Mouse (Mus musculus) intestine, embryonic 15.5 days (tissue): Measurements from ENCODE around the gene Ccdc22. TPM values are rescaled to one million over a fixed set of nuclear protein-coding genes. Genes with fewer than 3 reads are reported as not detected.
A peak's percentile ranks its signal among the peaks of the same experiment; 100 is the strongest.

ENCODE experiments used
- ATAC-seq: fragments of 200-750 bp; cut with Nextera tagmentation; 2 replicates; pipeline ENCODE4 v1.8.0; 2017; ENCODE audit warnings: moderate TSS enrichment, moderate library complexity
- H3K27ac ChIP-seq: fragments of 300-500 bp; sonication (generic); 2 replicates; pipeline ENCODE4 v1.5.1; 2015; ENCODE audit warnings: mild to moderate bottlenecking, inconsistent platforms
- H3K27me3 ChIP-seq: fragments of 300-500 bp; sonication (generic); replicated peaks from 2 replicates; pipeline ENCODE4 v1.6.1; 2015; ENCODE audit warnings: inconsistent platforms
- H3K36me3 ChIP-seq: fragments of 300-500 bp; sonication (generic); 2 replicates; pipeline ENCODE4 v1.6.1; 2015; ENCODE audit warnings: inconsistent platforms
- H3K4me1 ChIP-seq: fragments of 300-500 bp; sonication (generic); replicated peaks from 2 replicates; pipeline ENCODE4 v1.6.1; 2015; ENCODE audit warnings: inconsistent platforms
- H3K4me2 ChIP-seq: fragments of 300-500 bp; sonication (generic); replicated peaks from 2 replicates; pipeline ENCODE4 v1.6.1; 2015; ENCODE audit warnings: mild to moderate bottlenecking, inconsistent platforms
- H3K4me3 ChIP-seq: fragments of 300-500 bp; sonication (generic); replicated peaks from 2 replicates; pipeline ENCODE4 v1.5.1; 2015; ENCODE audit warnings: inconsistent platforms
- H3K9ac ChIP-seq: fragments of 300-500 bp; sonication (generic); 2 replicates; pipeline ENCODE4 v1.6.1; 2015; ENCODE audit warnings: inconsistent platforms
- H3K9me3 ChIP-seq: fragments of 300-500 bp; sonication (generic); 2 replicates; pipeline ENCODE4 v1.6.1; 2016; ENCODE audit warnings: inconsistent platforms
- WGBS: fragments of 180-500 bp; shearing (Covaris S2); methylation state at CpG from one replicate; pipeline ENCODE4 v1.1.7; 2015; 5-methylcytosine and 5-hydroxymethylcytosine counted together
- polyA plus RNA-seq: library from polyadenylated mRNA; unstranded; fragments of >200 nt; fragmentation: Nextera tagmentation; extraction: Ambion mirVana; gene quantifications from 2 replicates; pipeline ENCODE4 v1.2.1, GENCODE M21; 2015

Gene Ccdc22
- 31.2 and 31.4 TPM in 2 replicates for polyA plus RNA-seq

DNA sequence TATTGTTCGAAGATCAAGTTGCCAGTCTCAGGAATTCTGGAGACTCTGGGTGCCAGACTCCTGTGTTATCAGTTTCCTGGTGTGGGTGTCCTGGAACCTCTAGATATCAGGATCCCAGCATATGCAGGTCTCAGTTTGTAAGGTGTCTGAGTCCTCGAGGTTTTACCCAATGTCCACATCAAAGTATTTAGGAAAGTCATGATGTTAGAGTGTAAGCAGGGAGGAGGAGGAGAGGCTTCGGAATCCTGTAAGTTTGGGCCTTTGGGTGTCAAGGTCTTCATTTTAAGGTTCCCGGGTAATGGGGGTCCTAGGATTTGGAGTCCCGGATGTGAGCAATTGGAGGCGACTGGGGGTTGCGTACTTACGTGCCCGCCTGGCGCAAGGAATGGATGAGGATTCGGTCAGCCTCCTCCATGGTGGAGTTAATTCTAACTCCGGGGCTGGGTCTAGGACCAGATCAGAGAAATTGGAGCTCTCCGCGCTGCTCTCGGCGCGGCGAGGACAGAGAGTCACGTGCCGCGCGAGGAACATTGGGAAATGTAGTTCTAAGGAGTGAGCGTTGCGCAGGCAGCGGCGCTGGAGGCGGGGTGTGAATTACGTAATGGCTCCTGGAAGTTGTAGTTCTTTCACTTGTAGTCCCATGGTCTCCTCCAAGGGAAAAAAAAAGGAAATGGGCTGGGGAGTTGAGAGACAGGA is at the start of gene Ccdc22:
Gene Ccdc22 (minus strand): TSS at position 639 of the 696 bp plus-strand sequence.
- Histone ChIP-seq H3K9ac (peak within 1 kb of the TSS; percentile 51), H3K36me3 (no peaks in the 10 kb centered on the region), H3K4me3 (peak within 1 kb of the TSS; percentile 45), H3K9me3 (no peaks in the 10 kb centered on the region), H3K4me1 (no peaks in the 10 kb centered on the region), H3K27ac (no peak within 1 kb of the TSS), H3K27me3 (no peaks in the 10 kb centered on the region), H3K4me2 (peak within 1 kb of the TSS; percentile 53)
- 21% methylated on average over 28 of the region's 28 CpGs for WGBS
- ATAC-seq = peak; percentile 97

DNA sequence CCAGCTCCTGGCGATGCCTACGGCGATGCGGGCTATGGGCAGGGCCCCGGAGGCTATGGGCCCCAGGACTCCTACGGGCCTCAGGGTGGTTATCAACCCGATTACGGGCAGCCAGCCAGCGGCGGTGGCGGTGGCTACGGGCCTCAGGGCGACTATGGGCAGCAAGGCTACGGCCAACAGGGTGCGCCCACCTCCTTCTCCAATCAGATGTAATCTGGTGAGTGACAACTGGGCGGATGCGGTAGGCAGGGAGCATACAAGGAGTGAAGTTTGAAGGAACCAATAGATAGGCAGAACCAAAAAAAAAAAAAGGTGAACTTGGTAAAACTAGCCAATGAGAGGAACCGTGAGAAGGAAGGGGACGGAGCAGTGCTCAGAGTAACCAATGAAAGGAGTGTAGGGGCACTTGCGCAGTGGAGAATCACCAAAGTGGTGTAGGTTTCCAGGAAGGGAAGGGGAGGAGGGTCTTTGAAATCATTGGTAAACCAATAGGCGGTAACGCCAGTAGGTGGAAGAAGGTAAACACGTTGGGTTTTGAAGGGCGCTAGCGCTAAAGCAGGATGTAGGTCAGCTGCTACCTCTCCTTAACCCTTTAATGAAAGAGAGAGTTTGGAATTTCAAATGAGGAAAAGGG is 43.5 kb upstream of the Ccdc22 start:
- H3K4me3 ChIP-seq = peak overlapping the region; percentile 49
- ATAC-seq = peak; percentile 98

DNA sequence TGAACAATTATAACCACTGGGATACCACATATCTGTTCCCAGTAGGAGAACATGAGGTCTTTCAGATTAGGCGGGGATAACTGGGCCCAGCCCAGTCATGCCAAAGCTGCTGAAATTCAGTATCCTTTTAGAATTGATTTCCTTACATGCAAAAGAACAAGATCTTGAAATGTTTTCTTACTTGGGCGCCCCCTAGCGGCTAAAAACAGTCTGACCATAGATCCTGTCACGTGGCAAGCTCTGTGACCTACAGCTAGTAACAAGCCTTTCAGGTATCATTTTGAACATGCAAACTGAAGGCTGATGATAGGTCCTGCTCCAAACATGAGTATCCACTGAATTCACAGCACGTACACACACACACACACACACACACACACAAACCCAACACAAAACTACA is 40.0 kb upstream of the Ccdc22 start:
- ATAC-seq = no peak
- H3K9me3 ChIP-seq = no peaks in the 10 kb centered on the region
- no peak overlapping the region for H3K9ac ChIP-seq
- 12% methylated on average over 5 of the region's 5 CpGs for WGBS
- H3K36me3 ChIP-seq = no peaks in the 10 kb centered on the region
- no peaks in the 10 kb centered on the region for H3K4me1 ChIP-seq
- no peak overlapping the region for H3K27ac ChIP-seq
- H3K4me2 ChIP-seq = no peak overlapping the region
- 0 out of 2 replicates have a peak, but pooled peaks cover 2% of the 10 kb centered on the region for H3K27me3 ChIP-seq
- no peak overlapping the region for H3K4me3 ChIP-seq

More for the DNA sequence above, 43.5 kb upstream of the Ccdc22 start:
- H3K4me1 ChIP-seq = no peaks in the 10 kb centered on the region
- H3K4me2 ChIP-seq = peak overlapping the region; percentile 70
- no peaks in the 10 kb centered on the region for H3K36me3 ChIP-seq
- H3K9ac ChIP-seq = peak overlapping the region; percentile 61
- WGBS = 25% methylated on average over 25 of the region's 25 CpGs
- H3K27me3 ChIP-seq = no peaks in the 10 kb centered on the region
- H3K27ac ChIP-seq = peak overlapping the region; percentile 77; the same call in 1 of the 2 replicates
- H3K9me3 ChIP-seq = no peaks in the 10 kb centered on the region

DNA sequence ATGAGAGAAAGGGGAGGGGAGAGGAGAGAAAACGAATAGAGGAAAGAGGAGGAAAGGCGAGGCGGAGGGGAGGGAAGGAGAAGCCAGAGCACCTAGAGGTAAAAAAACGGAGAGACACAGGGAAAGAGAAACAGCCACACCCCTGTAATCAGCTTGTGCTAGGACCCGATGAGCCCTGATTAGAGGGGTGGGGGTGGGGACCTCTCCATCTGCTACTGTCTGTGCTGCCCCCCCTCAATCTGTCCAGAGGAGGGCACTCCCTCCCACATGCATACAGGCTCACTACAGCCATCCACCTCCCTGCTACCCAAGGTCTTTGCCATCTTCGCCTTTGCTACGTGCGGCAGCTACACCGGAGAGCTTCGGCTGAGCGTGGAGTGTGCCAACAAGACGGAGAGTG is 35.5 kb upstream of the Ccdc22 start:
- Histone ChIP-seq H3K27me3 (0 out of 2 replicates have a peak, but pooled peaks cover 2% of the 10 kb centered on the region), H3K9me3 (no peaks in the 10 kb centered on the region), H3K4me2 (no peak overlapping the region), H3K4me3 (no peak overlapping the region), H3K9ac (no peak overlapping the region), H3K27ac (no peak overlapping the region), H3K4me1 (no peaks in the 10 kb centered on the region), H3K36me3 (no peaks in the 10 kb centered on the region)
- 37% methylated on average over 12 of the region's 12 CpGs for WGBS
- ATAC-seq = no peak

DNA sequence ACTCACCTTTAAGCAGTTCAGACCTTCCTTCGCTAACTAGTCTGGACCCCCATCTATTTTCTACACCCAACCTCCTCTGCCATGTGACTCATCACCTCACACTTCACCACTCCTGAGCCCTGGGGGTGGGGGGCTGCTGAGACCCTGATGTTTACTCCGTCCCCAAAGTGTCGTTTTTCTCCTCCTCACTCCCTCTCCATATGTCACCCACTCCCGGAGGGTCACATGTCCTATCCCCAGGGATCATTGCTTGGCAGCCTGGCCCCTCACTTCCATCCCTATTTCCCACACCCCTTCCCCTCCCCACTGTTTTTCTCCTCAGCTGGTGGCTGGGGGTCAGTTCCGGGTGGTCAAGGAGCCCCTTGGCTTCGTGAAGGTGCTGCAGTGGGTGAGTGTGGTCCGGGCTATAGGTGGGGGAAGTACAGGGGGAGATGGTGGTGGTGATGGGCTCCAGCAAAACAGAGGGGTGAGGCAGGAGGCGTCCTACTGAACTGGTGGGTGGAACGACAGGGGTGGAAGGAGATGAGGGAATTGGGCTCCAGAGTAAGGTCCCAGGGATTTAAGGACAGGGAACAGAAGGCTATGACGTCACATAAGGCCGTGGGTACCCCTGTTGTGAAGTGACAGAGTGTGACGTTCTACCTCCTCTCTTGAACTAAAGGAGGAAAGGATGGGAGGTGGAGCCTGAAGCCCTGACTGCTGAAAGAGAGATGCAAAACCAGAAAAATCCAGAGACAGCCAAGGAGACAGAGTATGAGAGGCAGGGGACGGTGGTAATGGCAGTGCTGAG is 34.4 kb upstream of the Ccdc22 start:
- Histone ChIP-seq H3K4me3 (no peak overlapping the region), H3K9ac (no peak overlapping the region), H3K4me1 (no peaks in the 10 kb centered on the region), H3K27ac (no peak overlapping the region), H3K36me3 (no peaks in the 10 kb centered on the region), H3K9me3 (no peaks in the 10 kb centered on the region), H3K4me2 (no peak overlapping the region), H3K27me3 (0 out of 2 replicates have a peak, but pooled peaks cover 2% of the 10 kb centered on the region)
- 26% methylated on average over 13 of the region's 13 CpGs for WGBS
- no peak for ATAC-seq

DNA sequence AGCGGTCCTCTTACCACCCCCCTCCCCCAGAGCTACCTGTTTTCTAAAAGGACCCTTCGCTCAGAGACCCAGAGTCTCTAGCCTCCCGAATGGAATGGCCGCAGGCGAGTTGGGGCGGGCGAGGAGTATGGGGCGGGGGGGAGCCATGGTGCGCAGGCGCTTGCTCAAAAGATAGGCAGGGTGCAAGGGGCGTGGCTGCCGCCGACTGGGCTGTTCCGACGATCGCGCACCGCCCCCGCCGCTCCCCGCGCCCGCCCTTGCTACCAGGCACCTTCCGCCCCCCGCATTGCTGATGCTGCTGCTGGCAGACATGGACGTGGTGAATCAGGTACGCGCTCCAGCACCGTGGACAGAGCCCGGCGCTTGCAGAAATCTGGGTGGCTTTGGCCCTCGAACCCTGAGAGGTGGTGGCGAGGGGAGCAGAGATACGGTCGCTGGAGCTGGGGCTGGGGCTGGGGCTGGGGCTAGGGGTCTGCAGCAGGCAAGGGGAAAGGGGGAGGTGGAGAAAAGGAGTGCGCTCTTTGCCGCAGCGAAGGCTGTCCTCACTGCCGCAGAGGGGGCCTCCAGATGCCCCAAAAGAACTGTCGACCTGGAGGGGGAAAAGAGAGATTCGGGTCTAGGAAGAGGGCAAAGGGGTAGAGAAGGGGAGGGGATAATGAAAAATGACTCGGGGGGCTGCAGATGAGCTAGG is 33.2 kb upstream of the Ccdc22 start, which contains the start of gene Syp:
Gene Syp (plus strand): TSS at position 71 of the 691 bp plus-strand sequence.
- no peaks in the 10 kb centered on the region for H3K9me3 ChIP-seq
- H3K36me3 ChIP-seq = no peaks in the 10 kb centered on the region
- H3K27ac ChIP-seq = no peak within 1 kb of the TSS
- H3K27me3 ChIP-seq = 0 out of 2 replicates have a peak, but pooled peaks cover 2% of the 10 kb centered on the region
- peak; percentile 90 for ATAC-seq
- H3K9ac ChIP-seq = no peak within 1 kb of the TSS
- H3K4me1 ChIP-seq = no peaks in the 10 kb centered on the region
- H3K4me3 ChIP-seq = peak within 1 kb of the TSS; percentile 20
- WGBS = 21% methylated on average over 35 of the region's 42 CpGs
- peak within 1 kb of the TSS; percentile 51 for H3K4me2 ChIP-seq

DNA sequence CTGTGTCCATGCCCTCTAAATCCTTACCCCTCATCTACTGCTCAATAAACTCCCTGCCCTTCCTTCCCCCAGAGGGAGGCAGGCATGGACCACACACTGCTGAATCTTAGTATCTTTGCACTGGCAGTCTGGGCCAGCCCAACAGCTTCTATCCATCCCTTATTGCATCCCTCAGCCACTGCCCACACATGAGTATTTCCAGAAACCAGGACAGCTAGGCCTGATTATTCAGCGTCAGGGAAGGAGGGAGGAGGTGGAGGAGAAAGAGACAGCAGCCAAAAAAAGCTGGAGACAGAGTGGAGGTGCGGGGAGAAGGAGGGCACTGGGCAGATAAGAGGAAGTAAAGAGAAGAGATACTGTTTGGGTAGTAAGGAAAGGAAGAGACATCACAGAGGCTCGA is 29.8 kb upstream of the Ccdc22 start:
- Histone ChIP-seq H3K27ac (no peak overlapping the region), H3K36me3 (no peaks in the 10 kb centered on the region), H3K9ac (no peak overlapping the region), H3K27me3 (no peaks in the 10 kb centered on the region), H3K4me2 (no peak overlapping the region), H3K9me3 (no peaks in the 10 kb centered on the region), H3K4me1 (no peaks in the 10 kb centered on the region), H3K4me3 (no peak overlapping the region)
- no peak for ATAC-seq
- 68% methylated on average over 3 of the region's 3 CpGs for WGBS

DNA sequence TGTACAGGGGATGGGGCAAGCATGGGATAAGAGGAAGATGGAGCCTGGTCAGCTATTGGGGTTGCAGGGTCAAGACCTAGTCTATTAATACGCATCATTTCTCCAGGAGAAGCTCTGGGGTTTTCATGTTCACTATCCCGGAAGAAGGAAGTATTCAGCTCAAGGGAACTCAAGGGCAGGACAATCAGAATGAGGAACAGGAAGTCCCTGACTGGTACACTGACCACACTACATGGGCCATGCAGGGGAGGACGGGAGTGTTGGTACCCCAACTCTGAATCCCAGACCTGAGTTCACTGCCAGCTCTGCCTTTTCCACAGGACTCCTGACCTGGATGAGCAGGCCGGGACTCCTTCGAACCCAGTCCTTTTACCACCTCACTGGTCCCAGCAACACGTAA is 27.2 kb upstream of the Ccdc22 start:
- WGBS = 88% methylated on average over 6 of the region's 6 CpGs
- no peaks in the 10 kb centered on the region for H3K27me3 ChIP-seq
- H3K4me3 ChIP-seq = no peak overlapping the region

DNA sequence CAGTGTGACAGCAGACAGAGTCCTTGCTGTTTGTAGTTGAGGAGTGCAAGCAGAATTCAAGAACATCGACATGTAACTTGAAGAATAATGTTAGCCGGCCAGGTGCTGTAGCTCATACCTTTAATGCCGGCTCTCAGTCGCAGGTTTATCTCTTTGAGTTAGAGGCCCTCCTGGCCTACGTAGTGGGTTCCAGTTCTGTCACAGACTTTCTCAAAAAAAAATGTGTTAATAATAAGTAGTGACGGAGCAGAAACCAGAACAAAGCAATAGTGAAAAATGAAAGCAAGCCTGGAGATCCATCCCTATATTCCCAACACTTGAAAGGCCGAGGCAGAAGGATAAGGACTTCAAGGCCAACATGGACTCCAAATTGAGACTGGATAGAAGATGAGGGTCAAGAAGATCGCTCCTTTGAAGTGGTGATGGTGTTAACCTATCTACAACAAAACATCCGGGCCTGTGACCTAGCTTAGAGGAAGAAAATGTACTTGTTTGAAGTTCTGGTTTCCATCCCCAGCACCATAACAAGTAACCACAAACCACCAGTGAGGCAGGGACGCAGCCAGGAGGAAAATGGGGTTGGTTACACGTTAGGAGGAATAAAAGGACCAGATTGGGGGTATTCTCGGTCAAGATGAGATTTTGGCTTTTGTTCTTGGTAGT is 12.7 kb upstream of the Ccdc22 start:
- Histone ChIP-seq H3K4me1 (no peaks in the 10 kb centered on the region), H3K4me3 (no peak overlapping the region), H3K9ac (no peak overlapping the region), H3K4me2 (no peak overlapping the region), H3K27me3 (no peaks in the 10 kb centered on the region), H3K27ac (no peak overlapping the region), H3K36me3 (no peaks in the 10 kb centered on the region), H3K9me3 (no peaks in the 10 kb centered on the region)
- WGBS = 81% methylated on average over 12 of the region's 12 CpGs
- no peak for ATAC-seq

More for the DNA sequence above, 27.2 kb upstream of the Ccdc22 start:
- Histone ChIP-seq H3K27ac (no peak overlapping the region), H3K9ac (no peak overlapping the region), H3K4me2 (no peak overlapping the region), H3K9me3 (no peaks in the 10 kb centered on the region), H3K36me3 (no peaks in the 10 kb centered on the region), H3K4me1 (no peaks in the 10 kb centered on the region)
- ATAC-seq = no peak

DNA sequence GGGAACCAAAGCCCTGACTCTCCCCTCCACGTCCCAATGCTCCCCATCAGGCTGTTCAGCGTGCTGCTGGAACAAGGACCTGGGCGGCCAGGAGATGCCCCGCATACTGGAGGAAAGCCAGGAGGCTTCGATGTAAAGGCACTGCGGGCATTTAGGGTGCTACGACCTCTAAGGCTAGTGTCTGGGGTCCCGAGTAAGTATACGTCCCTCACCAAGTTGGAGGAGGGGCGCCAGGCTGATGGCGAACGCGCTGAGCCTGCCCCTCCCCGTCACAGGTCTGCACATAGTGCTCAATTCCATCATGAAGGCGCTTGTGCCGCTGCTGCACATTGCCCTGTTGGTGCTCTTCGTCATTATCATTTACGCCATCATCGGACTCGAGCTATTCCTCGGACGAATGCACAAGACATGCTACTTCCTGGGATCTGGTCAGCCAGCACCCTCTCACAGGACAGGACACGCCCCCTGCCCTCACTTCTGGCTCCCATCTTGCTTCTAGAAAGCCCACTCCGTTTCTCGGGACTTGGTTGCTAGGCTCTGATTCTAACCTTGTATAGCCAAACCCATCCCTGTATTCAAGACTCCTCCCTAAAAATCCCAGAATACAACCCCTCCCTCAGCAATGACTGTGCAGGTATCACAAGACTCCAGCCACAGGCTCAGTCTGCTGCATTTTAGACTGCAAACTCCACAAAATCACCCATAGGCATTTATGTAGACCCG is 5.4 kb upstream of the Ccdc22 start:
- H3K27me3 ChIP-seq = no peaks in the 10 kb centered on the region
- 22% methylated on average over 26 of the region's 26 CpGs for WGBS
- H3K4me2 ChIP-seq = peak overlapping the region; percentile 78
- peak overlapping the region; percentile 38 for H3K4me3 ChIP-seq
- ATAC-seq = no peak
- H3K36me3 ChIP-seq = no peaks in the 10 kb centered on the region
- H3K27ac ChIP-seq = no peak overlapping the region
- peak overlapping the region; percentile 32 for H3K9ac ChIP-seq
- H3K4me1 ChIP-seq = 0 out of 2 replicates have a peak, but pooled peaks cover 2% of the 10 kb centered on the region
- no peaks in the 10 kb centered on the region for H3K9me3 ChIP-seq

DNA sequence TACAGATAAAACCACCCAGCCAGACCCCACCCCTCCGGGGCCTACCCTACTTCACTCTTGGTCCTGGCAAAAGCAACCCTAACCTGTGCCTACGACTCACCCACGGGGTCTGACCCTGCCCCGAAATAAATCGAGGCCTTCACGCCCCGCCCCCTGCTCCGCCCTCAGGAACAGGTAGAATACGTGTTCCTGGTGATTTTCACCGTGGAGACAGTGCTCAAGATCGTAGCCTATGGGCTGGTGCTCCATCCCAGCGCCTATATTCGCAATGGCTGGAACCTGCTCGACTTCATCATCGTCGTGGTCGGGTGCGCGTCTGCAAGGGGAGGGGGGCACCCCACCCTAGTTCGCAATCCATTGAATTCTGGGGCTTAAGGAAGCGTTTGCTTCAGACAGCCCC is 4.7 kb upstream of the Ccdc22 start:
- 28% methylated on average over 21 of the region's 21 CpGs for WGBS
- H3K9ac ChIP-seq = no peak overlapping the region

More for the DNA sequence above, 4.7 kb upstream of the Ccdc22 start:
- Histone ChIP-seq H3K4me3 (peak overlapping the region; percentile 38), H3K36me3 (no peaks in the 10 kb centered on the region), H3K9me3 (no peaks in the 10 kb centered on the region), H3K27me3 (no peaks in the 10 kb centered on the region), H3K4me2 (peak overlapping the region; percentile 78), H3K27ac (no peak overlapping the region), H3K4me1 (0 out of 2 replicates have a peak, but pooled peaks cover 2% of the 10 kb centered on the region)
- no peak for ATAC-seq
